8 mouse cellular contexts compared by ENCODE assay signal in genomic region chr19:5272326-5272795, GRCm38 (mm10). TPM values are rescaled to one million over a fixed set of nuclear protein-coding genes. Genes with fewer than 3 reads are reported as not detected.
DNase-seq lines count a peak whose midpoint lies in the region; ATAC-seq lines count a peak whose summit lies in the region.

No protein-coding gene starts in this region.

- H3K27ac ChIP-seq in liver, embryonic 13.5 days, result peak overlapping the region; percentile 86
- H3K27ac ChIP-seq in neural tube, embryonic 13.5 days (replicated peaks), result peak overlapping the region; percentile 93

- H3K4me2 ChIP-seq in liver, embryonic 13.5 days, result peak overlapping the region; percentile 100
- peak overlapping the region; percentile 85 for H3K4me2 ChIP-seq in neural tube, embryonic 13.5 days

- H3K9me3 ChIP-seq in megakaryocyte, embryonic 14.5 days, result no peaks in the 10 kb centered on the region
- H3K9me3 ChIP-seq in liver, embryonic 13.5 days (replicated peaks), result no peaks in the 10 kb centered on the region
- H3K9me3 ChIP-seq in neural tube, embryonic 13.5 days, result no peaks in the 10 kb centered on the region

- 1% methylated on average over 22 of the region's 30 CpGs for WGBS in liver, embryonic 13.5 days (ENCODE audit: insufficient replicate concordance)
- 0% methylated on average over 30 of the region's 30 CpGs for WGBS in neural tube, embryonic 13.5 days

- H3K9ac ChIP-seq in liver, embryonic 13.5 days, result peak overlapping the region; percentile 92
- peak overlapping the region; percentile 86 for H3K9ac ChIP-seq in neural tube, embryonic 13.5 days

- peak; percentile 61 for DNase-seq in embryo, embryonic 10.5 days (ENCODE audit: low spot score)
- peak; percentile 36 to 45 for DNase-seq in gastrocnemius, postnatal 4 days (ENCODE audit: low spot score in 2 of 2)
- peak; percentile 17 for DNase-seq in kidney, adult 11 months
- DNase-seq in liver, embryonic 13.5 days, result peak; percentile 33
- peak; percentile 40 to 49 for DNase-seq in thymus, postnatal 10 days (ENCODE audit: low spot score in 2 of 2)

- H3K4me3 ChIP-seq in megakaryocyte, embryonic 14.5 days (replicated peaks), result peak overlapping the region; percentile 100
- H3K4me3 ChIP-seq in liver, embryonic 13.5 days (replicated peaks), result peak overlapping the region; percentile 90
- peak overlapping the region; percentile 74 for H3K4me3 ChIP-seq in neural tube, embryonic 13.5 days

- peaks cover 51% of the 10 kb centered on the region for H3K4me1 ChIP-seq in megakaryocyte, embryonic 14.5 days
- H3K4me1 ChIP-seq in liver, embryonic 13.5 days (replicated peaks), result peaks cover 70% of the 10 kb centered on the region
- H3K4me1 ChIP-seq in neural tube, embryonic 13.5 days (replicated peaks), result peaks cover 43% of the 10 kb centered on the region

- no peaks in the 10 kb centered on the region for H3K27me3 ChIP-seq in megakaryocyte, embryonic 14.5 days (replicated peaks)
- no peaks in the 10 kb centered on the region for H3K27me3 ChIP-seq in liver, embryonic 13.5 days
- H3K27me3 ChIP-seq in neural tube, embryonic 13.5 days, result no peaks in the 10 kb centered on the region

- no peak for ATAC-seq in megakaryocyte, adult 5-6 weeks (ENCODE audit: poor library complexity, severe bottlenecking)
- peak; percentile 30 for ATAC-seq in liver, embryonic 13.5 days (ENCODE audit: low read depth)
- peak; percentile 59 for ATAC-seq in neural tube, embryonic 13.5 days (ENCODE audit: low read depth)

- H3K36me3 ChIP-seq in megakaryocyte, embryonic 14.5 days (replicated peaks; ENCODE audit: low read length), result peaks cover 33% of the 10 kb centered on the region
- peaks cover 31% of the 10 kb centered on the region for H3K36me3 ChIP-seq in liver, embryonic 13.5 days
- peaks cover 33% of the 10 kb centered on the region for H3K36me3 ChIP-seq in neural tube, embryonic 13.5 days

RNA-seq across cellular contexts. Expression of gene Pacs1, which starts 0.6 kb away (rescaled TPM):
- 40.2 and 130 TPM in 2 replicates for polyA plus RNA-seq in megakaryocyte, embryonic 14.5 days (2012; ENCODE audit: insufficient read depth, low replicate concordance)
- 45.4 and 45.7 TPM in 2 replicates for total RNA-seq in megakaryocyte, adult 5-6 weeks (2015)
- 14.2 and 25.4 TPM in 2 replicates for total RNA-seq in megakaryocyte, adult 5-6 weeks (2017)
- total RNA-seq in gastrocnemius, postnatal 4 days (2021), result 10 to 100 TPM; 19.0 to 20.4 TPM
- 7.7 and 10.4 TPM in 2 replicates for polyA plus RNA-seq in liver, embryonic 13.5 days (2015; fragmentation: Nextera tagmentation; extraction: Ambion mirVana)
- polyA plus RNA-seq in neural tube, embryonic 13.5 days (2015; fragmentation: Nextera tagmentation; extraction: Ambion mirVana), result 36.3 and 41.0 TPM in 2 replicates

RNA-seq across cellular contexts. Expression of gene Sf3b2, which starts 22.9 kb away (rescaled TPM):
- 158 and 268 TPM in 2 replicates for polyA plus RNA-seq in megakaryocyte, embryonic 14.5 days (2012; ENCODE audit: insufficient read depth, low replicate concordance)
- 109 TPM in 2 replicates for total RNA-seq in megakaryocyte, adult 5-6 weeks (2015)
- total RNA-seq in megakaryocyte, adult 5-6 weeks (2017), result 240 and 249 TPM in 2 replicates
- total RNA-seq in gastrocnemius, postnatal 4 days (2021), result 100 to 1,000 TPM; 114 to 120 TPM
- 157 TPM in 2 replicates for polyA plus RNA-seq in liver, embryonic 13.5 days (2015; fragmentation: Nextera tagmentation; extraction: Ambion mirVana)
- polyA plus RNA-seq in neural tube, embryonic 13.5 days (2015; fragmentation: Nextera tagmentation; extraction: Ambion mirVana), result 344 and 351 TPM in 2 replicates

RNA-seq across cellular contexts. Expression of gene Gal3st3, which starts 25.8 kb away (rescaled TPM):
- polyA plus RNA-seq in megakaryocyte, embryonic 14.5 days (2012; ENCODE audit: insufficient read depth, low replicate concordance), result not detected in 2 replicates
- not detected in 2 replicates for total RNA-seq in megakaryocyte, adult 5-6 weeks (2015)
- not detected in 2 replicates for total RNA-seq in megakaryocyte, adult 5-6 weeks (2017)
- total RNA-seq in gastrocnemius, postnatal 4 days (2021), result under 1 TPM; 0.18 to 0.22 TPM
- polyA plus RNA-seq in liver, embryonic 13.5 days (2015; fragmentation: Nextera tagmentation; extraction: Ambion mirVana), result 0.15 and 0.17 TPM in 2 replicates
- 34.1 and 34.6 TPM in 2 replicates for polyA plus RNA-seq in neural tube, embryonic 13.5 days (2015; fragmentation: Nextera tagmentation; extraction: Ambion mirVana)

Comparison
In these comparisons a context has a peak if more than half of its experiments do, and no peak if none do; other contexts are left out.
1. RNA of gene Gal3st3, which starts 25.8 kb away (polyA plus RNA-seq): 34.1 to 34.6 TPM in neural tube, embryonic 13.5 days; 0.15 to 0.17 TPM in liver, embryonic 13.5 days and not detected in megakaryocyte, embryonic 14.5 days; every median in the first group is over 10 times any median in the second.
2. Peak in every context shown above with its lines, with median percentiles within 50 percentile points of each other: H3K4me3 ChIP-seq and DNase-seq.